Mouse (Mus musculus) limb, embryonic 15.5 days (tissue): ENCODE data around the gene Armc12. TPM values are rescaled to one million over a fixed set of nuclear protein-coding genes. Genes with fewer than 3 reads are reported as not detected.

Experiments used
- ATAC-seq: fragments of 200-750 bp; cut with Nextera tagmentation; 2 replicates; pipeline ENCODE4 v1.8.0; 2017; ENCODE audit warnings: low read depth, moderate TSS enrichment; ENCODE audit not compliant: insufficient number of reproducible peaks, low FRiP score, low TSS enrichment
- H3K27ac ChIP-seq: fragments of 300-500 bp; sonication (generic); 2 replicates; pipeline ENCODE4 v1.5.1; 2015; ENCODE audit warnings: moderate library complexity, mild to moderate bottlenecking, inconsistent platforms
- H3K27me3 ChIP-seq: fragments of 300-500 bp; sonication (generic); 2 replicates; pipeline ENCODE4 v1.6.1; 2015; ENCODE audit warnings: inconsistent platforms
- H3K36me3 ChIP-seq: fragments of 300-500 bp; sonication (generic); 2 replicates; pipeline ENCODE4 v1.6.1; 2015; ENCODE audit warnings: inconsistent platforms
- H3K4me1 ChIP-seq: fragments of 300-500 bp; sonication (generic); 2 replicates; pipeline ENCODE4 v1.6.1; 2015; ENCODE audit warnings: inconsistent platforms
- H3K4me2 ChIP-seq: fragments of 300-500 bp; sonication (generic); 2 replicates; pipeline ENCODE4 v1.6.1; 2015; ENCODE audit warnings: mild to moderate bottlenecking, inconsistent platforms
- H3K4me3 ChIP-seq: fragments of 300-500 bp; sonication (generic); 2 replicates; pipeline ENCODE4 v1.5.1; 2015; ENCODE audit warnings: mild to moderate bottlenecking, inconsistent platforms
- H3K9ac ChIP-seq: fragments of 300-500 bp; sonication (generic); 2 replicates; pipeline ENCODE4 v1.6.1; 2015; ENCODE audit warnings: inconsistent platforms
- H3K9me3 ChIP-seq: fragments of 300-500 bp; sonication (generic); 2 replicates; pipeline ENCODE4 v1.6.1; 2016; ENCODE audit warnings: inconsistent platforms
- WGBS: fragments of 180-500 bp; shearing (Covaris S2); methylation state at CpG from one replicate; pipeline ENCODE4 v1.1.7; 2015; 5-methylcytosine and 5-hydroxymethylcytosine counted together
- microRNA-seq: library from miRNA; unstranded; fragments of <30 nt; microRNA quantifications from one replicate; pipeline ENCODE4, GENCODE M21; 2016
- polyA plus RNA-seq: library from polyadenylated mRNA; unstranded; fragments of >200 nt; fragmentation: Nextera tagmentation; extraction: Ambion mirVana; gene quantifications from 2 replicates; pipeline ENCODE4 v1.2.1, GENCODE M21; 2015

Armc12 gene
- polyA plus RNA-seq, 1 experiment from 2014 or later, result not detected

DNA sequence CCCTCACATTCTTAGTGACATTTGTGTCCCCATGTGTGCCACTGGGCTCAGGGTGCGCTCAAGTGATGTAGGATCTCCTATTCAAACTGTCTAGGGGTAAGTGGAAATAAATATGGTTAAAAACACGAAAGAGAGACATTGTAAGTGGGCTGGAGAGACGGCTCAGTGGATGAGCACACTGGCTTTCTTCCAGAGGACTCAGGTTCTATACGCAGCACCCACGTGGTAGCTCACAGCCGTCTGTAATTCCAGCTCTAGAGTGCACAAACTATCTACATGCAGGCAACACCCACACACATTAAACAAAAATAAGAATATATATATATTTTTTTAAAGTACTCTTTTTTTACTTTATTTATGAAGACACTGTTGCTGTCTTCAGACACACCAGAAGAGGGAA, 42.3 kb downstream of the Armc12 start:
- no peaks in the 10 kb centered on the region for H3K9me3 ChIP-seq
- WGBS, result 80% methylated on average over 6 of the region's 6 CpGs
- no peaks in the 10 kb centered on the region for H3K36me3 ChIP-seq
- H3K9ac ChIP-seq, result no peak overlapping the region
- no peak for ATAC-seq
- H3K4me1 ChIP-seq, result peaks cover 8% of the 10 kb centered on the region
- no peak overlapping the region for H3K27ac ChIP-seq
- H3K4me2 ChIP-seq, result no peak overlapping the region
- no peaks in the 10 kb centered on the region for H3K27me3 ChIP-seq
- H3K4me3 ChIP-seq, result no peak overlapping the region

DNA sequence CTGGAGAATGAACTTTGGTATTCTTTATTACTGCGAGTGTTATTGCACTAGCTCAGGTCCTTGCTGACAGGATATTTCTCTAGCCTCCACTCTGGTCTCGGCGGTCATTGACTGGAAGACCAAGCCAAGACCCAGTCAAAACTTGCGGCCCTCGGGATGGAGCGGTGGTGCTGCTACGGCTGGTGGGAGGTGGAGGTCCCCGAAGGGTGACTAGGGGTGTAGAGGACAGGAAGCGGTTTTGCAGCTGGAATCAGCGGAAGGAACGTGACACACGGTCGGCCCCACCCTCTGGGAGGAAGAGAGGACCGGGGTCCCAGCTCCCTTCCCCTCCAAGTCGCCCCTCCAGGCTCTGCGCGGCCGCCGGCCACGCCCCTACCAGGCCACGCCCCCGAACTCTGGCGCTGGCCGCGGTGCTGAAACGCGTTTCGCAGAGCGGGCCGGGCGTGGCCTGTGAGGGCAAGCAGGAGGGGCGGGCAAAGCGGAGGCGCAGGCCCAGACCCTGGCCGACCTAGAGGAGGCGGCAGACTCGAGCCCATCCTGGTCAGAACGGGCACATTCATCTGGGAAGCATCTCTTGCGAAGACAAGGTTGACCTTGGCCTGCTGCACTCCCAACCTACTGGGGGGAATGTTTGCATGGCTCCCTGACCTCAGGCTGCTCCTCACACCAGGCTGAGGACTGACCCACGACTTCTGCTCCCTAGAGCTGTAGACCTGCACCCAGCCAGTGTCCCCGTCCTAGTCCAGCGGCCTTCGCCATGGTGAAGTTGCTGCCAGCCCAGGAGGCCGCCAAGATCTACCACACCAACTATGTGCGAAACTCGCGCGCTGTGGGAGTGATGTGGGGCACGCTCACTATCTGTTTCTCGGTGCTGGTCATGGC, 44.9 kb downstream of the Armc12 start, which contains the start of gene Lhfpl5:
Lhfpl5 (plus strand) TSS at position 398 of the 882 bp plus-strand sequence.
- Histone ChIP-seq H3K9ac (no peak within 1 kb of the TSS), H3K27me3 (no peaks in the 10 kb centered on the region), H3K27ac (no peak within 1 kb of the TSS), H3K4me3 (peak within 1 kb of the TSS; percentile 26), H3K4me2 (peak within 1 kb of the TSS; percentile 54), H3K9me3 (no peaks in the 10 kb centered on the region), H3K4me1 (peaks cover 8% of the 10 kb centered on the region), H3K36me3 (no peaks in the 10 kb centered on the region)
- ATAC-seq, result peak; percentile 46; the same call in 1 of the 2 replicates
- WGBS, result 17% methylated on average over 49 of the region's 50 CpGs

DNA sequence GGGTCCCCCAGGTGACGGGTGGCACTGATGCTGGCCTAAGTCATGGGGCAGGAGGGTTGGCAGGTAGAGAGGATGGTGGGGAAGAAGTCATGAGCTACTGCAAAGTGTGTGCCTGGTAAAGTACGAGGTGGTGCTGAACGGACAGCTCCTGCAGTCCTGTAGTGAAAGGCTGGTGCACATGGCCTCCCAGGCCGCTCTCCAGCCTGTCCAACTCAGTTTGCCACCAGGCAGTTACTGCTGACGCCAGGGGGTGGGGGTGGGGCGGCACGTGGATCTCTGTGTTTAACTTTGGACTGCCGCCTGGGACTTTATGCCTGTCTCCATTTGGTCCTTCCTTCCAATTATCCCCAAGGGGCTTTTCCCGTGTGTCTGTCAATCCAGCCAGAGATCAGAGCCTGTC, 49.8 kb downstream of the Armc12 start:
- H3K4me2 ChIP-seq, result no peak overlapping the region
- H3K4me3 ChIP-seq, result no peak overlapping the region
- H3K36me3 ChIP-seq, result no peaks in the 10 kb centered on the region
- H3K27ac ChIP-seq, result no peak overlapping the region
- no peaks in the 10 kb centered on the region for H3K27me3 ChIP-seq
- H3K9ac ChIP-seq, result no peak overlapping the region
- ATAC-seq, result no peak
- H3K9me3 ChIP-seq, result no peaks in the 10 kb centered on the region
- H3K4me1 ChIP-seq, result peaks cover 6% of the 10 kb centered on the region
- WGBS, result 2% methylated on average over 9 of the region's 9 CpGs

DNA sequence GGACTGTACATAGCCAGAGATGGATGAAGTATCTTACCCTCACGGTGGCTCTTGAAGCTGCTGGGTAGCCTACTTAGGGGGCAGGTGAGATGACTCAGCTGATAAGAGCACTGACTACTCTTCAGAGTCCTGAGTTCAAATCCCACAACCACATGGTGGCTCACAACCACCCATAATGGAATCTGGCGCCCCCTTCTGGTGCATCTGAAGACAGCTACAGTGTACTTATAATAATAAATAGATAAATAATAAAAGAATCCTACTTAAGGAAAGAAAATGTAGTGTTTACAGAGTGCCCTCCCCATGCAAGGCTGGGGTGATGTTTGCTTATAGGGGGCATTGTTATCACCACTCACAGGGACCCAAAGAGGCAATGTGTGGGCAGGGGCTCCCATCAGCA, 50.5 kb downstream of the Armc12 start:
- no peak for ATAC-seq
- no peak overlapping the region for H3K27ac ChIP-seq
- whole genome bisulfite sequencing, result 64% methylated on average over 2 of the region's 2 CpGs

DNA sequence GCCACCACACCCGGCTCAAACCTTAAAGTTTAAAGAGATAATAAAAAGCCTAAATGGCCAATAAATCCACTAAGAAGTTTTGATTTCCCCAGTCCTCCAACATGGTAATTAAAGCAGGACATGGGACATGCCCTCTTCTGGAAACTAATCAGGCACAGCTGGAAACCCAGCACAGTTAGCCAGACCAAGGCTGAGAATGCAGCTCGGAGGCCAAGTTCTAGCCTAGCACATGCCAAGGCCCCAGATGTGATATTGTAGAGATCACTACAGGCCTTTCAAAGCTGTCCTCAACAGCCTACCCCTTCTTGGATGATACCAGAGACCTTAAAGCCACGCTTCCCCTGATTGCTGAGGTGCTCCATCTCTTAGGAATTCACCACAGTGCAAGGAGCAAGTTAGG, 55.9 kb downstream of the Armc12 start:
- no peaks in the 10 kb centered on the region for H3K27me3 ChIP-seq
- H3K9ac ChIP-seq, result no peak overlapping the region
- H3K4me3 ChIP-seq, result no peak overlapping the region
- ATAC-seq, result no peak
- no peak overlapping the region for H3K4me2 ChIP-seq
- H3K4me1 ChIP-seq, result no peaks in the 10 kb centered on the region; the same call in 1 of the 2 replicates
- H3K27ac ChIP-seq, result no peak overlapping the region
- 48% methylated on average over 3 of the region's 3 CpGs for WGBS
- H3K36me3 ChIP-seq, result peaks cover 40% of the 10 kb centered on the region
- H3K9me3 ChIP-seq, result no peaks in the 10 kb centered on the region

More for the DNA sequence above, 50.5 kb downstream of the Armc12 start:
- H3K36me3 ChIP-seq, result no peaks in the 10 kb centered on the region
- H3K27me3 ChIP-seq, result no peaks in the 10 kb centered on the region
- no peaks in the 10 kb centered on the region for H3K9me3 ChIP-seq
- H3K4me2 ChIP-seq, result no peak overlapping the region
- H3K4me1 ChIP-seq, result no peaks in the 10 kb centered on the region
- H3K4me3 ChIP-seq, result no peak overlapping the region
- no peak overlapping the region for H3K9ac ChIP-seq

DNA sequence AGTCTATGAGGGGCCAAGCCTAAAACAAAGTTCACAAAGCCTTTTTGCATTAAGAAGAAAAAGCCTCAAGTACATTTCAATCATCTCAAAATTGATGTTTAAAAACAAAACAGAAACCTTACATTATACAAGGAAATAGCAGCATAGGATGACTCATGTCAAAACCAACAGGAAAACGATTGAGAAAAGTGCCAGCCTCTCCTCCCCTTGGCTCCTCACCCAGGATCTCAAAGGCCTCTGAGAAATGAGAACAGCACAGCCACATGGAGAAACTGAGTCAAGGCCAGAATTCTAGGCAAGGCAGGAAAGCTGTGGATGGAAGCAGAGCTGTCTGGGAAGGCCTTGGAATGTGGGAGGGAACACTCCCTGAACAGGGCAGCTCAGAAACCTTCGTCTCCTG, 58.0 kb downstream of the Armc12 start:
- Histone ChIP-seq H3K27ac (no peak overlapping the region), H3K9ac (no peak overlapping the region), H3K9me3 (no peaks in the 10 kb centered on the region), H3K36me3 (peaks cover 60% of the 10 kb centered on the region), H3K27me3 (no peaks in the 10 kb centered on the region), H3K4me2 (no peak overlapping the region), H3K4me3 (no peak overlapping the region), H3K4me1 (no peaks in the 10 kb centered on the region; the same call in 1 of the 2 replicates)
- WGBS, result 69% methylated on average over 2 of the region's 2 CpGs
- no peak for ATAC-seq

Small RNAs within 50 kb of the gene (microRNA-seq; reads per million reads assigned to microRNA genes)
- gene Gm25195 (not detected), gene Mir6969 (not detected)

Other genes starting within 250 kb of the Armc12 start
- 30.6 and 33.9 TPM in 2 replicates for gene Fance, start 217.3 kb upstream of the Armc12 start, polyA plus RNA-seq
- gene Rpl10a, start 202.3 kb upstream of the Armc12 start, polyA plus RNA-seq, result 509 and 665 TPM in 2 replicates
- gene Tead3, start 180.0 kb upstream of the Armc12 start, polyA plus RNA-seq, result 15.5 and 16.2 TPM in 2 replicates
- 5.4 and 6.2 TPM in 2 replicates for gene Tulp1, start 165.6 kb upstream of the Armc12 start, polyA plus RNA-seq
- gene Fkbp5, start 13.3 kb upstream of the Armc12 start, polyA plus RNA-seq, result 29.8 and 42.1 TPM in 2 replicates
- gene Clpsl2, start 18.6 kb downstream of the Armc12 start, polyA plus RNA-seq, result not detected in 2 replicates
- 0.47 and 1.8 TPM in 2 replicates for gene Clps, start 30.0 kb downstream of the Armc12 start, polyA plus RNA-seq
- 0.40 and 0.60 TPM in 2 replicates for gene Lhfpl5, start 44.8 kb downstream of the Armc12 start, polyA plus RNA-seq
- gene Srpk1, start 91.9 kb downstream of the Armc12 start, polyA plus RNA-seq, result 120 and 121 TPM in 2 replicates
- 0.60 and 0.72 TPM in 2 replicates for gene Slc26a8, start 159.4 kb downstream of the Armc12 start, polyA plus RNA-seq
- gene Mapk14, start 160.5 kb downstream of the Armc12 start, polyA plus RNA-seq, result 37.9 and 45.2 TPM in 2 replicates
- gene AC170998.1, start 195.3 kb downstream of the Armc12 start, polyA plus RNA-seq, result 1.9 and 2.4 TPM in 2 replicates
- gene Mapk13, start 238.5 kb downstream of the Armc12 start, polyA plus RNA-seq, result 126 and 130 TPM in 2 replicates